Mouse (Mus musculus) embryonic facial prominence, embryonic 15.5 days (tissue): ENCODE measurements at regions not wholly inside any gene's neighbourhood (a gene's known extent, or its start where the extent isn't known, plus 50 kb on each side); places are given as distances from the start of the nearest gene placed in this dataset.

ENCODE experiments used
- ATAC-seq: fragments of 200-750 bp; cut with Nextera tagmentation; 2 replicates; pipeline ENCODE4 v1.8.0; 2017; ENCODE audit warnings: low read depth, moderate TSS enrichment; ENCODE audit not compliant: insufficient number of reproducible peaks, low FRiP score, low TSS enrichment
- H3K27ac ChIP-seq: fragments of 300-500 bp; sonication (generic); replicated peaks from 2 replicates; pipeline ENCODE4 v1.5.1; 2015; ENCODE audit warnings: mild to moderate bottlenecking, inconsistent platforms
- H3K27me3 ChIP-seq: fragments of 300-500 bp; sonication (generic); 2 replicates; pipeline ENCODE4 v1.6.1; 2015; ENCODE audit warnings: inconsistent platforms
- H3K36me3 ChIP-seq: fragments of 300-500 bp; sonication (generic); 2 replicates; pipeline ENCODE4 v1.6.1; 2015; ENCODE audit warnings: mild to moderate bottlenecking, inconsistent platforms
- H3K4me1 ChIP-seq: fragments of 300-500 bp; sonication (generic); 2 replicates; pipeline ENCODE4 v1.6.1; 2015; ENCODE audit warnings: inconsistent platforms
- H3K4me2 ChIP-seq: fragments of 300-500 bp; sonication (generic); replicated peaks from 2 replicates; pipeline ENCODE4 v1.6.1; 2015; ENCODE audit warnings: mild to moderate bottlenecking, inconsistent platforms
- H3K4me3 ChIP-seq: fragments of 300-500 bp; sonication (generic); replicated peaks from 2 replicates; pipeline ENCODE4 v1.5.1; 2015; ENCODE audit warnings: mild to moderate bottlenecking, inconsistent platforms
- H3K9ac ChIP-seq: fragments of 300-500 bp; sonication (generic); 2 replicates; pipeline ENCODE4 v1.6.1; 2015; ENCODE audit warnings: inconsistent platforms
- H3K9me3 ChIP-seq: fragments of 300-500 bp; sonication (generic); replicated peaks from 2 replicates; pipeline ENCODE4 v1.6.1; 2016; ENCODE audit warnings: inconsistent platforms
- WGBS: fragments of 180-500 bp; shearing (Covaris S2); methylation state at CpG from one replicate; pipeline ENCODE4 v1.1.7; 2015; 5-methylcytosine and 5-hydroxymethylcytosine counted together

DNA sequence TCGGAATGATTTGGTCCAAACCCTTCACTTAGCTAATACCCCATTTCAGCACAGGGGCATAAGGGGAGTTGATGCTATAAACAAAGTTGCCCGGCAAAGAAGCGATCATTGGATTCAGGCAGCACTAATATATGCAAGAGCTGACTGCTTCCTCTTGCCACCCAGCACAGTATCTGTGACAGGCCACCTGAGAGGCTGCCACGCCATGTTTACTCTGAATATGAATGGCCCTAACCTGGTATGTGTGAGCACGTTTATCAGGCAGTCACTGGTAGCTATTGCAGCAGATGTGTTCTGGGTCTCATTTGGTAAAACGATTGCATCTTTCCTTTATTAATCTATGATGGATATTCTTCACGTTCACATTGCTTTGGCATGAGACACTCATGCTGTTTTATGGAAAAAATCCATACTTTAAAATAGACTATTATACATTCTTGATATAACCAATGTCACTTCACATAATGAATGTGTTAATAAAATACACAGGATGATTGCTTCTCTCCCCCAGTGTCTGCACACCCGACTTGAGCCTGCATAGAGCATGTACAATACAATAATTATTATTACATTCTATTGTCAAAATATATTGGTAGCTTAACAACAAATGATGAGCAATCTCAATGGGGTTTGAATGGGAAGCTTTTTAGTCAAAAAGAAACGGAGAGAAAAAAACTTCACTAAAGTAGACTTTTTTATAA lies 375.2 kb downstream of the Adgrl2 start:
- no peaks in the 10 kb centered on the region for H3K9me3 ChIP-seq
- no peak overlapping the region for H3K27ac ChIP-seq
- H3K36me3 ChIP-seq: no peaks in the 10 kb centered on the region
- no peak overlapping the region for H3K4me2 ChIP-seq
- no peak overlapping the region for H3K4me3 ChIP-seq
- H3K4me1 ChIP-seq: 0 out of 2 replicates have a peak, but pooled peaks cover 3% of the 10 kb centered on the region
- no peak for ATAC-seq
- H3K27me3 ChIP-seq: no peaks in the 10 kb centered on the region
- WGBS: 75% methylated on average over 9 of the region's 9 CpGs
- H3K9ac ChIP-seq: no peak overlapping the region

- 81% methylated on average over 3 of the region's 3 CpGs for whole genome bisulfite sequencing
- no peak overlapping the region for H3K27ac ChIP-seq
- no peak overlapping the region for H3K4me3 ChIP-seq
- H3K4me1 ChIP-seq: 0 out of 2 replicates have a peak, but pooled peaks cover 3% of the 10 kb centered on the region
- no peaks in the 10 kb centered on the region for H3K27me3 ChIP-seq
- no peaks in the 10 kb centered on the region for H3K9me3 ChIP-seq
- no peaks in the 10 kb centered on the region for H3K36me3 ChIP-seq
- H3K4me2 ChIP-seq: no peak overlapping the region
- no peak for ATAC-seq
- no peak overlapping the region for H3K9ac ChIP-seq
These were observed 376.9 kb downstream of the Adgrl2 start for GRCm38 (mm10) chr3:148613443-148613842.

GRCm38 (mm10) chr3:148603276-148603675 lies 387.1 kb downstream of the Adgrl2 start:
- Histone ChIP-seq H3K27me3 (no peaks in the 10 kb centered on the region), H3K27ac (no peak overlapping the region), H3K9me3 (no peaks in the 10 kb centered on the region), H3K4me1 (no peaks in the 10 kb centered on the region), H3K36me3 (no peaks in the 10 kb centered on the region), H3K4me3 (no peak overlapping the region), H3K9ac (no peak overlapping the region), H3K4me2 (no peak overlapping the region)
- no peak for ATAC-seq
- WGBS: 69% methylated on average over 6 of the region's 6 CpGs

GRCm38 (mm10) chr3:148602730-148603255 lies 387.6 kb downstream of the Adgrl2 start:
- WGBS: 65% methylated on average over 5 of the region's 5 CpGs
- Histone ChIP-seq H3K4me3 (no peak overlapping the region), H3K36me3 (no peaks in the 10 kb centered on the region), H3K27ac (no peak overlapping the region), H3K4me1 (no peaks in the 10 kb centered on the region), H3K4me2 (no peak overlapping the region), H3K9ac (no peak overlapping the region), H3K9me3 (no peaks in the 10 kb centered on the region), H3K27me3 (no peaks in the 10 kb centered on the region)
- no peak for ATAC-seq

GRCm38 (mm10) chr3:148595561-148595960 lies 394.8 kb downstream of the Adgrl2 start:
- Histone ChIP-seq H3K27ac (no peak overlapping the region), H3K4me1 (no peaks in the 10 kb centered on the region), H3K4me2 (no peak overlapping the region), H3K4me3 (no peak overlapping the region), H3K9me3 (no peaks in the 10 kb centered on the region), H3K9ac (no peak overlapping the region), H3K36me3 (no peaks in the 10 kb centered on the region), H3K27me3 (no peaks in the 10 kb centered on the region)
- no peak for ATAC-seq
- 80% methylated on average over 4 of the region's 4 CpGs for WGBS

GRCm38 (mm10) chr3:148589556-148589955 lies 400.8 kb downstream of the Adgrl2 start:
- Histone ChIP-seq H3K27me3 (no peaks in the 10 kb centered on the region), H3K9ac (no peak overlapping the region), H3K4me2 (no peak overlapping the region), H3K27ac (no peak overlapping the region), H3K4me3 (no peak overlapping the region), H3K36me3 (no peaks in the 10 kb centered on the region), H3K4me1 (no peaks in the 10 kb centered on the region), H3K9me3 (no peaks in the 10 kb centered on the region)
- ATAC-seq: no peak
- WGBS: 34% methylated on average over 2 of the region's 2 CpGs

- Histone ChIP-seq H3K4me3 (no peak overlapping the region), H3K4me2 (no peak overlapping the region), H3K9ac (no peak overlapping the region), H3K27ac (no peak overlapping the region), H3K9me3 (no peaks in the 10 kb centered on the region), H3K27me3 (no peaks in the 10 kb centered on the region), H3K4me1 (no peaks in the 10 kb centered on the region), H3K36me3 (no peaks in the 10 kb centered on the region)
- WGBS: 40% methylated on average over 1 of the region's 1 CpGs
- ATAC-seq: no peak
These were observed 414.6 kb downstream of the Adgrl2 start for GRCm38 (mm10) chr3:148575735-148576134.

DNA sequence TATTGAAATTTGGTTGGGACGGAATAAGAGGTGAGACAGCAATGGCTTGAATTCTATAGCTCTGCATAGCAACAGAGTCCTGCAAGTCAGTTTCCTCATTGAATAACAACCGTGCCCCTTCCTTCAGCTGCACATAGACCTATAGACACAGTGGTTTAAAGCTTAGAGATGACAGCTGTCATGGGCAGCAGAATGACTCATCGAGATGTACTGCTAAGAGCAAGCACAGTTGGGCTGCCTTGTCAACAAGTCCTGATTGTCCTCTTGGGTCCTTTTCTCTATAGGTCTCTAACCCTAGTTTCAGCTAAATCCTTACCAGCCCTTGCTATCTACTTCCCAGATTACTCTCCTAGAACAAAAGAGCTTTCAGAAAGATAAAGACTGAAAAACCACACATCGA lies 417.9 kb downstream of the Adgrl2 start:
- no peak for ATAC-seq
- no peak overlapping the region for H3K9ac ChIP-seq
- H3K4me3 ChIP-seq: no peak overlapping the region
- H3K4me2 ChIP-seq: no peak overlapping the region
- H3K4me1 ChIP-seq: no peaks in the 10 kb centered on the region
- H3K36me3 ChIP-seq: no peaks in the 10 kb centered on the region
- 82% methylated on average over 4 of the region's 4 CpGs for WGBS
- H3K9me3 ChIP-seq: no peaks in the 10 kb centered on the region
- no peaks in the 10 kb centered on the region for H3K27me3 ChIP-seq
- H3K27ac ChIP-seq: no peak overlapping the region

DNA sequence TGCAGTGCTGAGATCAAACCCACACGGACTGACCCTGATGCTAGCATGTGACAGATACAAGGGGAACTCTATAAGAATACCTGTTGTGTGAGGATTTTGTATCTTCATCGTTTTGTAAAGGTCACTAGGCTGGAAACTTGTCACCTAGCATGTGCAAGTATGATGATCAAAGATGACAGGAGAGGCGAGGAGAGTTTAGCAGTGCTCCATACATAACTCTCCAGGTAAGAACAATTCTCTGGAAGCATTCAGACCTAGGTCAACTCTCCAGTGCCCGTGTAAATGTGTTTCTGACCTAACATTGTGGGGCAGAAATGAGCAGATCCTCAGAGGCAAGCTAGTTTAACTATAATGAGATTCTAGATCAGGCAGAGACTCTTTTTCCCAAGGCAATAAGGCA lies 425.6 kb downstream of the Adgrl2 start:
- Histone ChIP-seq H3K4me1 (no peaks in the 10 kb centered on the region; the same call in 1 of the 2 replicates), H3K36me3 (no peaks in the 10 kb centered on the region), H3K9ac (no peak overlapping the region), H3K27me3 (no peaks in the 10 kb centered on the region; the same call in 1 of the 2 replicates), H3K4me2 (no peak overlapping the region), H3K4me3 (no peak overlapping the region), H3K9me3 (no peaks in the 10 kb centered on the region), H3K27ac (no peak overlapping the region)
- 71% methylated on average over 4 of the region's 4 CpGs for WGBS
- ATAC-seq: no peak

DNA sequence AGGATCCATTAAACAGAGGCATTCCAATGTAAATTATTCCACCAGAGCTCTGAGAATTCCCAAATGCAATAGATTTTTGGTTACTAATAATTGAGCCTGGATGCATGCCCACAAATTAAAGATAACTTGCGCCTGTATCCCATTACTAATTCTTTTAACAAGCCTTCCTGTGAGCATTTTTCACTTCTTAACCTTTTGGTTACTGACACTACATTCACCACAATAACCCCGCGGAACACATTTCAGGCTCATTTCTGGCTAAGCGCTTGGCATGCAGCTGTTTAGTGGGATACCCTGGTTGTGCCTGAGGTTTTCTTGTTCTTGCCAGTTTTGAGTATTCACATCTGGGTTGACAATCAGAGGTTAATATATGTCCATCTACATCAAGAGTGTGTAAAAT lies 429.1 kb downstream of the Adgrl2 start:
- Histone ChIP-seq H3K9ac (no peak overlapping the region), H3K27me3 (no peaks in the 10 kb centered on the region; the same call in 1 of the 2 replicates), H3K4me3 (no peak overlapping the region), H3K4me2 (no peak overlapping the region), H3K27ac (no peak overlapping the region), H3K9me3 (no peaks in the 10 kb centered on the region), H3K4me1 (no peaks in the 10 kb centered on the region; the same call in 1 of the 2 replicates), H3K36me3 (no peaks in the 10 kb centered on the region)
- 45% methylated on average over 4 of the region's 4 CpGs for WGBS
- no peak for ATAC-seq

GRCm38 (mm10) chr3:148559752-148560460 lies 430.4 kb downstream of the Adgrl2 start:
- Histone ChIP-seq H3K27ac (no peak overlapping the region), H3K9me3 (no peaks in the 10 kb centered on the region), H3K9ac (no peak overlapping the region), H3K4me1 (no peaks in the 10 kb centered on the region; the same call in 1 of the 2 replicates), H3K27me3 (no peaks in the 10 kb centered on the region; the same call in 1 of the 2 replicates), H3K4me2 (no peak overlapping the region), H3K4me3 (no peak overlapping the region), H3K36me3 (no peaks in the 10 kb centered on the region)
- ATAC-seq: no peak
- WGBS: 65% methylated on average over 13 of the region's 13 CpGs
